Mouse (Mus musculus) liver, embryonic 12.5 days (tissue): ENCODE measurements at regions not wholly inside any gene's neighbourhood (a gene's known extent, or its start where the extent isn't known, plus 50 kb on each side); places are given as distances from the start of the nearest gene placed in this dataset.

Experiments used
- ATAC-seq: fragments of 200-750 bp; cut with Nextera tagmentation; 2 replicates; pipeline ENCODE4 v1.8.0; 2017; ENCODE audit warnings: moderate number of reproducible peaks, mild to moderate bottlenecking, moderate library complexity
- H3K27ac ChIP-seq: fragments of 300-500 bp; sonication (generic); 2 replicates; pipeline ENCODE4 v1.5.1; 2016; ENCODE audit warnings: mild to moderate bottlenecking
- H3K27me3 ChIP-seq: fragments of 300-500 bp; sonication (generic); replicated peaks from 2 replicates; pipeline ENCODE4 v1.6.1; 2016; ENCODE audit warnings: mild to moderate bottlenecking, moderate library complexity
- H3K36me3 ChIP-seq: fragments of 300-500 bp; sonication (generic); 2 replicates; pipeline ENCODE4 v1.6.1; 2016; ENCODE audit warnings: mild to moderate bottlenecking, moderate library complexity
- H3K4me1 ChIP-seq: fragments of 300-500 bp; sonication (generic); 2 replicates; pipeline ENCODE4 v1.6.1; 2016
- H3K4me2 ChIP-seq: fragments of 300-500 bp; sonication (generic); 2 replicates; pipeline ENCODE4 v1.6.1; 2016; ENCODE audit warnings: mild to moderate bottlenecking, moderate library complexity
- H3K4me3 ChIP-seq: fragments of 300-500 bp; sonication (generic); 2 replicates; pipeline ENCODE4 v1.5.1; 2016; ENCODE audit warnings: mild to moderate bottlenecking, moderate library complexity
- H3K9ac ChIP-seq: fragments of 300-500 bp; sonication (generic); 2 replicates; pipeline ENCODE4 v1.6.1; 2016; ENCODE audit warnings: mild to moderate bottlenecking, moderate library complexity
- H3K9me3 ChIP-seq: fragments of 300-500 bp; sonication (generic); replicated peaks from 2 replicates; pipeline ENCODE4 v1.6.1; 2016; ENCODE audit warnings: mild to moderate bottlenecking, moderate library complexity
- WGBS: fragments of 180-500 bp; shearing (Covaris S2); methylation state at CpG from one replicate; pipeline ENCODE4 v1.1.7; 2016; ENCODE audit not compliant: insufficient replicate concordance; 5-methylcytosine and 5-hydroxymethylcytosine counted together

DNA sequence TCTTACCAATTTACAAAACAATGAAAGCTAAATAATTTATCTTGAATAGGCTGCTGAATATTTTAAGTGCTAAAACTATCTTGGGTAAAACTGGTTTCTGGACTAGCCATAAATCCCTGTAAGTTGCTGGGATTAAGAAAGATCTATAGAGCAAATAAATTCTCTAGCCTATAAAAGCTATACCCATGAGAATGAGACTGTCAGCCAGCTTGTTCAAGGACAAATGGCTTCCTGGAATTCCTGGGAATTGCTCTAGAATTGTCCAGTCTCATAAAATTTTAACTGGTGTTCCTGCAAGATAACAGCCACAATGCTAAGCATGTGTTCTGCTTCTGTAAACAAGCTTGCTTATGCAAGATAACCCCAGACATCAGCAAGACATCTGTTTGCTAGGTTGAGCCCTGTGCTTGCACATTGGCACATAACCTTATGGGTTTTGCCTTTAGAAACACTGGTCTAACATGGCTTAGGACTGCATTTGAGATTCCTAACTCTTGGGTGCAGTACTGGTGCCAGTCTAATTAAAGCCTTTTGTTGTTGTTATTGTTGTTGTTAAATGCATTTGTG lies 180.2 kb upstream of the Syt10 start:
- Histone ChIP-seq H3K9me3 (no peaks in the 10 kb centered on the region), H3K4me3 (no peak overlapping the region), H3K4me1 (no peaks in the 10 kb centered on the region), H3K36me3 (no peaks in the 10 kb centered on the region), H3K9ac (no peak overlapping the region), H3K4me2 (no peak overlapping the region), H3K27ac (no peak overlapping the region), H3K27me3 (no peaks in the 10 kb centered on the region)
- ATAC-seq, result no peak

DNA sequence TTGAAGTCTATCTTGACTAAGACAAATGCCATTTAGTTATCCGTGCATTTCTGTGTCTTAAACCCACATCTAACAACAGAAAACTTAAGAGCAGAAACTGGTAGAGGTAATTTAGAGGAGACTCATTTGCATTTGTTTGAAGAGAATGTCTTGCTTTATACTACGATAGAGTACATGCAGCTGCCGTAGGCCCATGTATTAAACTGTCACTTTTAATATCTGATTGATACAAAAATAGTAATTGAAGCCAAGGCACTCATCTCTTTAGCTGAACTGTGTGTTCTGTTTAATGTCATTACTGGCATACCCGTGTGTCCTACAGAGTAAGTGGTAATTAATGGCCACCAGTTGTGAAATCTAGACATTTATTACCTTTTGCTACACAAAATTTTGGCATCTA lies 181.5 kb upstream of the Syt10 start:
- H3K4me2 ChIP-seq, result no peak overlapping the region
- ATAC-seq, result no peak
- H3K27ac ChIP-seq, result no peak overlapping the region
- H3K9ac ChIP-seq, result no peak overlapping the region
- H3K4me3 ChIP-seq, result no peak overlapping the region
- H3K36me3 ChIP-seq, result no peaks in the 10 kb centered on the region
- H3K4me1 ChIP-seq, result no peaks in the 10 kb centered on the region
- H3K9me3 ChIP-seq, result no peaks in the 10 kb centered on the region
- H3K27me3 ChIP-seq, result no peaks in the 10 kb centered on the region
- WGBS, result 57% methylated on average over 4 of the region's 4 CpGs

DNA sequence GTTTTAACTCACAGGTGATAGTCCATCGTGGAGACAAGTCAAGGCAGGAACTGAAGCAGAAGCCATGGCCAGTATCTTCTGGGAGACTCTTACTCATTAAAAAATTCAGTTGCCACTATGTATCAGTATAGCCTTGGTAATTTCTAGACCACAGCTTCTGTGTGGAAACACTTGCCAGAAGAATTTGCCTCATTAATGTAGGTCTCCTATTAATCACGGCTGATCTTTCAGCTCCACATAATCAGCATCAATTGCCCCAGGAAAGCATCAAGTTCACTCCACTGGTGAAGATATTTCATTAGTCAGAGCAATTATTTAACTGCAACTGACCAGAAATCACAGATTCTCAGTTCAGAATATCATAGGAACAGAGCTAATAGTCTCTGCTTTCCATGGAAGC lies 189.8 kb upstream of the Alg10b start:
- no peak overlapping the region for H3K27ac ChIP-seq
- 69% methylated on average over 2 of the region's 2 CpGs for WGBS
- no peak for ATAC-seq
- H3K36me3 ChIP-seq, result no peaks in the 10 kb centered on the region
- no peaks in the 10 kb centered on the region for H3K4me1 ChIP-seq
- H3K4me3 ChIP-seq, result no peak overlapping the region
- H3K4me2 ChIP-seq, result no peak overlapping the region
- no peak overlapping the region for H3K9ac ChIP-seq
- H3K27me3 ChIP-seq, result no peaks in the 10 kb centered on the region
- H3K9me3 ChIP-seq, result no peaks in the 10 kb centered on the region

DNA sequence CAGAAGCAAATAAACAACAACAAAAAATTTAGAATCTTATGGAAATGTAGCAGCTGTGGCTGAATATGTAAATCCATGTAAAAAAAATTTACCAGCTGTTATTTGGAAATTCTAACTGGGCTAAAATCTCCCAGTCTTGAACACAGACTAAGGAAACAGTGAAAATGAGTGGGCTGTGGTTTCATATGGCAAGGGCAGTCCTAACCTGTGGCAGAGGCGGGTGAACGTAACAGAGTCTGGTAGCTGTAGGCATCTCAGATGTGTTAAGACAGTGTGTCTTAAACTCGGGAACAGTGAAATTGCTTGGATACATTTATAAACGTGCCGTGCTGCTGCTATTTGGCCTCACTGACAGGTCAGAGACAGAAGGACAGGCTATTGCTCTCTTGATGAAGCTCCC lies 178.4 kb upstream of the Alg10b start:
- Histone ChIP-seq H3K9me3 (no peaks in the 10 kb centered on the region), H3K4me1 (no peaks in the 10 kb centered on the region), H3K4me2 (no peak overlapping the region), H3K9ac (no peak overlapping the region), H3K4me3 (no peak overlapping the region), H3K27me3 (no peaks in the 10 kb centered on the region), H3K27ac (no peak overlapping the region), H3K36me3 (no peaks in the 10 kb centered on the region)
- no peak for ATAC-seq
- WGBS, result 74% methylated on average over 5 of the region's 5 CpGs

DNA sequence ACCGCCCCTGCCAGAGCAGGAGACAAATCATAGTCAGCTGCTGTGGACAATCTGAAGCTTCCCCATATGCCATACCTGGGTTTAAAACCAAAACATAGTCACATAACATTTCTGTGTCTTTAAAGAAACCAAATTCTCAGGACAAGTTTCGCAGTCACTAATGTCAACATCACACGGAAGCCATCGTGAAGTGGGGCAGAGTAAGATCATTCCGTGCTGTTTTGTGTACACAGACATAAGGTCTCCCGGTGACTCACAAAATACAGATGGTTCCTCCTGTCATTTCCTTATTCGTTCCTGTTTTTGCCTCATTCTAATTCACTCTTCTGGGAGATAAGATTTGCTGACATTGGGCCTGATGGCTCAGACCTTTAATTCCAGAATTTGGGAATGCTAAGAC lies 162.1 kb upstream of the Alg10b start:
- no peaks in the 10 kb centered on the region for H3K36me3 ChIP-seq
- no peak for ATAC-seq
- H3K9me3 ChIP-seq, result 0 out of 2 replicates have a peak, but pooled peaks cover 4% of the 10 kb centered on the region
- no peak overlapping the region for H3K4me2 ChIP-seq
- no peaks in the 10 kb centered on the region for H3K4me1 ChIP-seq
- H3K4me3 ChIP-seq, result no peak overlapping the region
- H3K9ac ChIP-seq, result no peak overlapping the region
- H3K27ac ChIP-seq, result no peak overlapping the region
- WGBS, result 51% methylated on average over 7 of the region's 7 CpGs
- H3K27me3 ChIP-seq, result no peaks in the 10 kb centered on the region

DNA sequence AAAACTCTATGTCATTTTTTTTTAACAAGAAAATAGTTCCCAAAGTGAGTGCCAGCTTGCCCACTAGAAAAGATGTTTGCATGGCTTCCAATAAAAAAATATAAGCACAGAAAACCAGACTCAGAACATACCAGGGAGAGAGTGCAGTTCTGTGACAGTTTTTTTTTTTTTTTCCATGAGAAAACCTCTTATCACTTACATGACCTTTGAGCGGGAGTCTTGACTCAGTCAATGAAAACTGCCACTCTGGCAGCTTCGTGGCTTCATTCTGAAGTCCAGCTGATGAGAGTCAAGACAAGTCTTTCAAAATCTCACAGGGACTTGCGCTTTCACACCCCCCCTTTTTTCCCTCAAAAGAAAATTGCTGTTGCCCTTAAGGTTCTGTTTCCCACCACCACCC lies 158.3 kb upstream of the Alg10b start:
- WGBS, result 38% methylated on average over 3 of the region's 3 CpGs
- no peaks in the 10 kb centered on the region for H3K36me3 ChIP-seq
- no peaks in the 10 kb centered on the region for H3K4me1 ChIP-seq
- no peak overlapping the region for H3K4me3 ChIP-seq
- H3K9ac ChIP-seq, result no peak overlapping the region
- H3K27ac ChIP-seq, result no peak overlapping the region
- H3K27me3 ChIP-seq, result no peaks in the 10 kb centered on the region
- no peaks in the 10 kb centered on the region for H3K9me3 ChIP-seq
- no peak for ATAC-seq
- H3K4me2 ChIP-seq, result no peak overlapping the region

DNA sequence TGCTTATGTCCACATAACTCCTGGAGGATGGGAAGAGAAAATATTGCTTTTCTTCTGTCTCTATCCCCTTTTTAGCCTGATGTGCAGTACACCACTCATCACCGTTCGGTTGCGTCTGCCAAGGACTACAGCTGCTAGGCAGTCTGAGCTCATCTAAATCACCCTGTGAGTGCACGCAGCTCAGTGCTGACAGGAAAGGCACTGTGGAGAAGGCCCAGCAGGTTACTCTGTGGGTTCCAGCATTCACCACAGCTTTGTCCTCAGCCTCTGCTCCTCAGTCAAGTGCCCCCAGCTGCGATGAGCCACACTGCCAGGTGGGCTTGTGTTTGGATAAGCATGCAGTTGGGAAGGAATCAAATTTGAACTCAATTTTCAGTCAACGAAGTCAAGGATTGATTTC lies 152.0 kb upstream of the Alg10b start:
- H3K4me2 ChIP-seq, result no peak overlapping the region
- H3K27ac ChIP-seq, result no peak overlapping the region
- WGBS, result 73% methylated on average over 6 of the region's 6 CpGs
- no peaks in the 10 kb centered on the region for H3K36me3 ChIP-seq
- no peaks in the 10 kb centered on the region for H3K9me3 ChIP-seq
- H3K4me1 ChIP-seq, result no peaks in the 10 kb centered on the region
- H3K9ac ChIP-seq, result no peak overlapping the region
- no peak overlapping the region for H3K4me3 ChIP-seq
- ATAC-seq, result no peak
- no peaks in the 10 kb centered on the region for H3K27me3 ChIP-seq

DNA sequence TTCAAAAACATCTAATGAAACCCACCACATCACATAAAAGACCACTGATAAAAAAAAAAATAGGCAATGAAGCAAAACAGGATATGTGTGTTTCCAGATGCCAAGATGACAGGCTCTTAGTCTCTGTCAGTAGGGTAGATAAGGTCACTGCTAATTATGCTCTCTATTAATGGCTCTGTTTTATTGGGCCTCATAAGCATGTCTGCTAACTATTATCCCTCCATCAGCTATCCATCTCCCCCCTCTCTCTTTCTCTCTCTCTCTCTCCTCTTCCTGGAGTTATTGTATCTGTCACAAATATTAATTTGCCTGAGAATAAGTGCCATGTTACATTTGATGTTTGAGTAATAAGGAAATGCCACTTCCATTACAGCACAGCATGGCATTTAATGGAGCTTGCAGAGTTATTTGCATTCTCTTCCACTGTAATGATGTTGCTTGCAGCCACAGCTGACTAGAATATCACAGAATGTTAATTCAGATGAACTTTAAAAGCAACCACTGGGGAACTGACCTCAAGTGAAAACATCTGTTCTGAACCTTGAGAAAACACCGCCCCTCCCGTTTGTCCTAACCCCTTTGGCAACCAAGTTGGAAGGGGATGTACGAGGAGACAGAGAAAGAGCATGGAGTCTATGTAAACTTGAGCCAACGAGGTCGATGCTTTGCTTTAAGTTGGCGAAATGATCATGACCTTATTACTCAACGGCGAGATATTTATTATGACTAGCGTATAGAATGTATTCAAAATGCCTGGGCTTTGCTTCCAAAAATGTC lies 141.7 kb upstream of the Alg10b start:
- Histone ChIP-seq H3K9me3 (no peaks in the 10 kb centered on the region), H3K36me3 (no peaks in the 10 kb centered on the region), H3K4me2 (no peak overlapping the region), H3K9ac (no peak overlapping the region), H3K4me3 (no peak overlapping the region), H3K27ac (no peak overlapping the region), H3K4me1 (no peaks in the 10 kb centered on the region), H3K27me3 (no peaks in the 10 kb centered on the region)
- ATAC-seq, result no peak
- 71% methylated on average over 9 of the region's 9 CpGs for WGBS

DNA sequence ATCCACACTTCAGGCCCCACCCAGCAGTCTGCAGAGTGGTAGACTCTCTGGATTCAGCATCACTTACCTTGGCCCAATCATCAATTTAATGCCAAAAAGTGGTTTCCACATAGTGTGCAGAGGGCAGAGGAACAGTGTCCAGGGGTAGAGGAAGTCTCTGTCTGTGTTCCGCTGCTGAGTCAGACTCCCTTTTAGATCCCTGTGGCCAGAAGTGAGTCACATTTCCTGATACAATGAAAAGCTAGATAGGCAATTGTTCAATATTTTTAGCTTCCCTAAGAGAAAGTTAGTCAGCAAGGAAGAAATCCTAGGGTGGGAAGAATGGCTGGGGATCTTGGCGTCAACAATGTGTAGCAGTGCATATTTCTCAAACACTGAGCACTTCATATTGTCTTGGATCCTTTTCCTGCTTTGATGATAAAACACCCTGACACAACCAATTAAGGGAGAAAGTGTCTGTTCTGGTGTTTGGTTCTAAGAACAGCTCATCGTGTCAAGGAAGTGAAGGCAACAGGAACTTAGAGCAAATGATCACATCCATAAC lies 114.6 kb upstream of the Alg10b start:
- ATAC-seq, result 0 out of 2 replicates have a peak, but pooled peaks have one; percentile 42
- Histone ChIP-seq H3K36me3 (no peaks in the 10 kb centered on the region), H3K27me3 (no peaks in the 10 kb centered on the region), H3K4me1 (no peaks in the 10 kb centered on the region), H3K4me2 (no peak overlapping the region), H3K9ac (no peak overlapping the region), H3K4me3 (no peak overlapping the region), H3K9me3 (no peaks in the 10 kb centered on the region), H3K27ac (no peak overlapping the region)
- WGBS, result 36% methylated on average over 3 of the region's 3 CpGs

DNA sequence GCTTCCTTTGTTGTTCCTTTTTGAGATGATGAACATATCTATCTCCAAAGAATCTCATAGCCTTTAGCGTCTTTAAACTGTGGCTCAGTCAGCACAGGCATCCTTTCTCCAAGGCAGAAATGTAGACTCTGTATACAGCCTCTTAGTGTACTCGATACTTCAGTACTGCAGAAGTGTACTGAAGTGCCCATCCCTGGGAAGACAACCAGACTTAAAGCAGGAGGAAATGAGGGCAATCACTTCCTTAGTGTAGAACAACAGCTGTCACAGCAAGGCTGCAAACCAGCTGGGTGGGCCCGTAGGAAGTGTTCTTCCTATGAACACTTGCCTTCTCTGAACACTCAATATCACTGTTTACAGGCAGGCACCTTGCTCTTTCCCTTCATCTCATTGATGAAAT lies 110.5 kb upstream of the Alg10b start:
- H3K4me3 ChIP-seq, result no peak overlapping the region
- 35% methylated on average over 3 of the region's 3 CpGs for WGBS
- ATAC-seq, result no peak

DNA sequence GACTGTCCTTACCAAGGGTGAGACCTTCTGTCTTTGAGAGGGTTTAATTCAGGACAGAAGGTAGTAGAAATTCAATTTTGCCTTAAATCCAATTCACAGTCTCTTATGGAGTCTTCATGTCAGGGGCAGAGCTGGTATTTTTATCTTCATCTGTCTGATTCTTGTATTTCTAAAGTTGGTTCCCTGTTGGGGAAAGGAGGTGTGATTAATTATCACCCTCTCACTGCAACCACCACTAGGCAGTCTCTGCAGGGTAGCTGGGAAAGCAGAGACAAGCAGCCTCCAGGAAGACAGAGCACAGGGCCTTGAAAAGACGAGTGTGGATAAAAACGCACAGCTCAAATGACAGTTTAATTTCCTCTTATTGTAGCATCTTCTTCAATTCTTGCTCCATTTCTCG lies 104.4 kb upstream of the Alg10b start:
- no peak for ATAC-seq
- no peaks in the 10 kb centered on the region for H3K9me3 ChIP-seq
- no peaks in the 10 kb centered on the region for H3K36me3 ChIP-seq
- no peak overlapping the region for H3K4me2 ChIP-seq
- no peak overlapping the region for H3K4me3 ChIP-seq
- no peak overlapping the region for H3K9ac ChIP-seq
- 52% methylated on average over 3 of the region's 3 CpGs for WGBS
- no peak overlapping the region for H3K27ac ChIP-seq
- H3K4me1 ChIP-seq, result no peaks in the 10 kb centered on the region
- no peaks in the 10 kb centered on the region for H3K27me3 ChIP-seq

More for the DNA sequence above, 110.5 kb upstream of the Alg10b start:
- Histone ChIP-seq H3K36me3 (no peaks in the 10 kb centered on the region), H3K4me1 (no peaks in the 10 kb centered on the region), H3K4me2 (no peak overlapping the region), H3K27me3 (no peaks in the 10 kb centered on the region), H3K9me3 (no peaks in the 10 kb centered on the region), H3K27ac (no peak overlapping the region), H3K9ac (no peak overlapping the region)

DNA sequence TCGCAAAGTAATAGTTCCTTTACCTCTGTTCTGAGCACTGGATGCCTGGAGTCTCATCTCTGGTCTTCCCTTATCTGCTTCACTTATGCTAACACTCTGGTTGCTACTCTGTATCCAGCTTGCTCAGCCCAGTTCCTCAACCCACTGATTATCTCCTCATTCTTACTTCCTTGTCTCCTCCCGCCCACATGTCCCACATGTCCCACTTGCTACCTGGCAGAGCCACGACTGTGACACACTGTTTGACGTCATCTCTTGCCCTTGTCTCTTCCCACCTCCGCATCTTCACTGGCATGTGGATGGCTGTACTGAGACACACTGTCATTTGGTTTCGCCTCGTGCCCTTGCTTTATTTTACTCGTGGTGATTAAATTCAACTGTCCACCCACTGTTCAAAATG lies 100.1 kb upstream of the Alg10b start:
- no peaks in the 10 kb centered on the region for H3K27me3 ChIP-seq
- H3K9ac ChIP-seq, result no peak overlapping the region
- H3K36me3 ChIP-seq, result no peaks in the 10 kb centered on the region
- H3K4me1 ChIP-seq, result no peaks in the 10 kb centered on the region
- no peak overlapping the region for H3K27ac ChIP-seq
- no peaks in the 10 kb centered on the region for H3K9me3 ChIP-seq
- no peak overlapping the region for H3K4me3 ChIP-seq
- WGBS, result 54% methylated on average over 8 of the region's 8 CpGs
- ATAC-seq, result no peak
- no peak overlapping the region for H3K4me2 ChIP-seq

DNA sequence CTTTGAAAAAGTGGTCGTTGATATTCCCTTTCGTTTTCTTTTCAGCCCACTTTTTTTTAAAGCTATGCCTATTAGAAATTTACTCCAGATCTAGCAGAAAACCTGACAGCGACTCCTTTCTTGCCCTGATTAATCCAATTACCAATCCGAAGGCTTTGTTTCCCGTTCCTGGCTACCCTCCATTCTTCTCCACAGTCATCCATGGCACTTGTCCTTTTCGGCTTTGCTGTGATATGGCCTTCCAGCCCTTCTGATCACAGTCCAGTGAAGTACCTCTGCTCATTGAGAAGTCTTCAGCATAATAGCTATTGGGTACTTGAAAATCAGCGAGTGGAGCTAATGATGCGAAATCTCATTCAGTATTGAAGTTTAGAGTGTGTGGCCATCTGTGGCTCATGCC lies 99.0 kb upstream of the Alg10b start:
- H3K36me3 ChIP-seq, result no peaks in the 10 kb centered on the region
- no peak overlapping the region for H3K9ac ChIP-seq
- H3K27me3 ChIP-seq, result no peaks in the 10 kb centered on the region
- no peak overlapping the region for H3K4me3 ChIP-seq
- H3K27ac ChIP-seq, result no peak overlapping the region
- H3K9me3 ChIP-seq, result no peaks in the 10 kb centered on the region
- 66% methylated on average over 8 of the region's 8 CpGs for WGBS
- H3K4me2 ChIP-seq, result no peak overlapping the region
- no peak for ATAC-seq
- no peaks in the 10 kb centered on the region for H3K4me1 ChIP-seq
